Mouse (Mus musculus): ENCODE measurements at regions not wholly inside any gene's neighbourhood (a gene's known extent, or its start where the extent isn't known, plus 50 kb on each side); places are given as distances from the start of the nearest gene placed in this dataset.

DNA sequence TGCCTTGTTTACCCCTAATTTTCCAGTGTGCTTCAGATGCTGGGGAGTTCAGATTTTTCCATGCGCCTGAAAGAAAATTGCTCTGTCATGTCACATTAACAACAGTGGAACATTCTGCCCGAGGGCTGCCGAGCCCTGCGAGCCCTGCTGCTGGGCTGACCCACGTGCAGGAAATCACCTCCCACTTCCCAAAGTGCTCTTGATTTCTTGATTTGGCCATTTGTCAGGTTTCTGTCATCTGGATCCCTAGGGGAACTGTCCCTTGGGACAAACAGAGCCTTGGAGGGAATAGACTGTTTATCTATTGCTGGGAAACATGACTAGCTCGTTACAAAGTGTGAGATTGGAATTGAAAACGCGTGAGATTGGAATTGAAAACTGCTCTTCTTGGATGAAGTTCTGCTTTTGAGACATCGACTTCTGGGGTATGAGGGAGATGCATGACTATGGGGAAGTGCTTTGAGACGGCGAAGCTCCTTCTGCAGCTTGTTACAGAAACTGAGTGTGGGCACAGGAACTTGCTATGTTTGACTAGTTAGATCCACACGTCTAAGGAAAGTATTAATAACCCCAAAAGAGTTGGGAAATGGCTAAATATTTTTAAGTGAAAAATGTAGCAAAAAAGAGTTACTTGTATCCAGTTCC, 277.0 kb downstream of the Glrx3 start:
- H3K4me2 ChIP-seq (ENCODE audit: low read length), result no peak overlapping the region
- H3K4me3 ChIP-seq (ENCODE audit: low read depth, low read length), result no peak overlapping the region
- no peaks in the 10 kb centered on the region for H3K9me3 ChIP-seq (replicated peaks; ENCODE audit: control insufficient read depth, low read length)
- H3K27ac ChIP-seq (ENCODE audit: low read depth, low read length), result no peak overlapping the region
- WGBS, result 55% methylated on average over 12 of the region's 12 CpGs
- peak; percentile 47 for DNase-seq (ENCODE audit: low spot score)
- no peak overlapping the region for H3K9ac ChIP-seq (ENCODE audit: low read length)
- no peaks in the 10 kb centered on the region for H3K36me3 ChIP-seq (ENCODE audit: control insufficient read depth, insufficient read depth, low read length)
- no peak for ATAC-seq
- H3K4me1 ChIP-seq (ENCODE audit: control insufficient read depth, insufficient read depth, low read length), result peaks cover 10% of the 10 kb centered on the region; the same call in 1 of the 2 replicates
- H3K27me3 ChIP-seq (replicated peaks; ENCODE audit: control insufficient read depth, insufficient read depth, low read length), result no peaks in the 10 kb centered on the region

DNA sequence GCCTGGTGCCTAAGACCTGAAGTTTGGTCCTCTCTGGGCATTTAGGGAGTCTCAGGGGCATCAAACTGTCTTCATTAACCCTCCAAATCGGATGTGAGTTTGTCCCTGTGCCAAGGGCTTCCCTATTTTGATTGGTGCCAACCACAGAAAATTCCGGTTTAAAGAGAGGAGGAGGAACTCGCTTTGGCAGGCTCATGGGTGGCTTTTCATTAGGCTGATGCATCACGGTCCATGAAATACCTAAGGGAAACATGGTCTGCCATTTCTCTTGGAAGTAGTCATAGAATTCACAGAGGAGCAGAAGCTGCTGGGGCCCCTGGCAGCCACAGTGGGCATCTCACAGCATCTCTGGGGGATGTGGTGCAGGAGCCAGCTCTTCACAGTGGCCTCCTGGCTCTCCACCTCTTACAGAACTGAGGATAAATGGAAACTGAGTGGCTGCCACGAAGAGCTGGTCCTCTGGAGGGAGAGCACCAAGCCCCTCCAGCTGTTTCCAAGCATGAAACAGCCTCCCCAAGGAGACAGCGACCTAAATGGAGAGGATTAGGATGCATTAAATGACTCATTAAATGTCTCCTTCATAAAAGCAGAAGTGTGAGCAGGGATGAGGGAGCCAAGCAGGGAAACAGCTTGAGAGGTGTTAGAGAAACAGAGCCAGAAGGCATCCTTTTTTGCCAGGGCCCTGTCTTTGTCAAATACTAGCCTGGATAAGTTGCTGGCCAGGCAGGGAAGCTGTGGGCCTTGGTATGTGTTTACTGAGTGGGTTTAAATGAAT, 277.9 kb downstream of the Glrx3 start:
- ATAC-seq (no peak), DNase-seq (ENCODE audit: low spot score) (peak; percentile 68)
- no peak overlapping the region for H3K27ac ChIP-seq (ENCODE audit: low read depth, low read length)
- no peaks in the 10 kb centered on the region for H3K36me3 ChIP-seq (ENCODE audit: control insufficient read depth, insufficient read depth, low read length)
- peaks cover 10% of the 10 kb centered on the region; the same call in 1 of the 2 replicates for H3K4me1 ChIP-seq (ENCODE audit: control insufficient read depth, insufficient read depth, low read length)
- H3K9me3 ChIP-seq (replicated peaks; ENCODE audit: control insufficient read depth, low read length), result no peaks in the 10 kb centered on the region
- H3K27me3 ChIP-seq (replicated peaks; ENCODE audit: control insufficient read depth, insufficient read depth, low read length), result no peaks in the 10 kb centered on the region
- H3K4me2 ChIP-seq (ENCODE audit: low read length), result no peak overlapping the region
- WGBS, result 47% methylated on average over 6 of the region's 6 CpGs
- H3K9ac ChIP-seq (ENCODE audit: low read length), result no peak overlapping the region
- no peak overlapping the region for H3K4me3 ChIP-seq (ENCODE audit: low read depth, low read length)

GRCm38 (mm10) chr7:137723361-137724040, 286.1 kb downstream of the Glrx3 start:
- H3K36me3 ChIP-seq (ENCODE audit: control insufficient read depth, insufficient read depth, low read length), result no peaks in the 10 kb centered on the region
- no peak overlapping the region for H3K27ac ChIP-seq (ENCODE audit: low read depth, low read length)
- H3K4me2 ChIP-seq (ENCODE audit: low read length), result no peak overlapping the region
- peak; percentile 66 for DNase-seq (ENCODE audit: low spot score)
- WGBS, result 53% methylated on average over 7 of the region's 7 CpGs
- H3K9ac ChIP-seq (ENCODE audit: low read length), result no peak overlapping the region
- H3K27me3 ChIP-seq (replicated peaks; ENCODE audit: control insufficient read depth, insufficient read depth, low read length), result no peaks in the 10 kb centered on the region
- peaks cover 12% of the 10 kb centered on the region; the same call in 1 of the 2 replicates for H3K4me1 ChIP-seq (ENCODE audit: control insufficient read depth, insufficient read depth, low read length)
- no peak overlapping the region for H3K4me3 ChIP-seq (ENCODE audit: low read depth, low read length)
- H3K9me3 ChIP-seq (replicated peaks; ENCODE audit: control insufficient read depth, low read length), result no peaks in the 10 kb centered on the region
- peak; percentile 65; the same call in 1 of the 2 replicates for ATAC-seq

GRCm38 (mm10) chr7:137726031-137726430, 288.6 kb downstream of the Glrx3 start:
- peaks cover 12% of the 10 kb centered on the region; the same call in 1 of the 2 replicates for H3K4me1 ChIP-seq (ENCODE audit: control insufficient read depth, insufficient read depth, low read length)
- no peak overlapping the region for H3K27ac ChIP-seq (ENCODE audit: low read depth, low read length)
- DNase-seq (ENCODE audit: low spot score), result no peak
- no peak overlapping the region for H3K9ac ChIP-seq (ENCODE audit: low read length)
- 77% methylated on average over 7 of the region's 7 CpGs for WGBS
- no peak for ATAC-seq
- H3K9me3 ChIP-seq (replicated peaks; ENCODE audit: control insufficient read depth, low read length), result no peaks in the 10 kb centered on the region
- H3K4me2 ChIP-seq (ENCODE audit: low read length), result no peak overlapping the region
- no peaks in the 10 kb centered on the region for H3K27me3 ChIP-seq (replicated peaks; ENCODE audit: control insufficient read depth, insufficient read depth, low read length)
- no peaks in the 10 kb centered on the region for H3K36me3 ChIP-seq (ENCODE audit: control insufficient read depth, insufficient read depth, low read length)
- no peak overlapping the region for H3K4me3 ChIP-seq (ENCODE audit: low read depth, low read length)

DNA sequence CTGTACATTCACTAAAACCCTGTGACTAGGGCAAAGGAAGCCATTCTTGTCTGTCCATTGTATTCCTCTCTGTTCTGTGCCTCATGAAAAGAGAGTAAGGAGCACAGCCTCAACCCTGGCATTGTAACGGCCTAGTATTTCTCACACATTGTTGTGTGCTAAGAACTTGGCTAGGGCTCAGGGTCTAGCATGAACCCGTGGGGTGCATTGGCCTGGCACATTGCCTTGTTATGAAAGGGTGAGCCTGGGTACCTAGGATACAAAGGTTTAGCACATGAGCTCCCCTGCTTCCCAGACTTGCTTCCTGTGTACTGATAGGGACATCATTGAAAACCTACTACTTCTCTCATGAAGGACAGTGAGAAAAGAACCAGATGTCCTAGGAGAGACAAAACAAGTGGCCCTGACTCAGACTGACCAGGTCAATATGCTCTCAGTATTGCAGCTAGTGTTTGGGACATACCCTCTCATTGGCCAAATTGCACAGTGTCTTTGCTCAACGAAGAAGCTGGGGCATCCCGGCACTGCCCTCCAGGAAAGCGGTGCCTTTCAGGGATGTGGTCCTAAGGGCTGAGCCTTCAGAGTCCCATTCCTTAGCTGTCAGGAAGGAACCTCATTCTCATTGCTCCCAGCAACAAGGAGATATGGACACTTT, 298.6 kb downstream of the Glrx3 start:
- DNase-seq (ENCODE audit: low spot score), result no peak
- H3K9ac ChIP-seq (ENCODE audit: low read length), result no peak overlapping the region
- ATAC-seq, result no peak
- no peak overlapping the region for H3K4me2 ChIP-seq (ENCODE audit: low read length)
- no peaks in the 10 kb centered on the region for H3K27me3 ChIP-seq (replicated peaks; ENCODE audit: control insufficient read depth, insufficient read depth, low read length)
- H3K36me3 ChIP-seq (ENCODE audit: control insufficient read depth, insufficient read depth, low read length), result no peaks in the 10 kb centered on the region
- 73% methylated on average over 5 of the region's 5 CpGs for whole genome bisulfite sequencing
- no peak overlapping the region for H3K4me3 ChIP-seq (ENCODE audit: low read depth, low read length)
- H3K9me3 ChIP-seq (replicated peaks; ENCODE audit: control insufficient read depth, low read length), result no peaks in the 10 kb centered on the region
- H3K27ac ChIP-seq (ENCODE audit: low read depth, low read length), result no peak overlapping the region
- no peaks in the 10 kb centered on the region for H3K4me1 ChIP-seq (ENCODE audit: control insufficient read depth, insufficient read depth, low read length)

DNA sequence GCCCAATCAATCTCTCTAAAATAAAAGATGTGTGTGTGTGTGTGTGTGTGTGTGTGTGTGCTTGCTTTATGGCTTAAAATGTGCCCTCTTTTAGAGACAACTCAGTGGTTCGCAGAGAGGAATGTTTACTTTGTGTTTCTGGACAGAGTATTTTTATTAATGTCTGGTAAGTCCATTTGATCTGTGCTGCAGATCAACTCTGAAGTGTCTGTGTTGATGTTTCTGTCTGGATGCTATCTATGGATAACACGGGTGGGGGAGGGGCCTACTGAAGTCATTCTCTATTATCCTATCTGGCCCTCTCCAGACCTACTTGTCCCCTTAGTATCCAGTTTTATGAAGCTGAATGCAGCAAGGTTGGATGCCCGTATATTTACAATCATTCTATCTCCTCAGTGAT, 304.3 kb downstream of the Glrx3 start:
- H3K4me2 ChIP-seq (ENCODE audit: low read length), result no peak overlapping the region
- ATAC-seq, result no peak
- no peaks in the 10 kb centered on the region for H3K9me3 ChIP-seq (replicated peaks; ENCODE audit: control insufficient read depth, low read length)
- no peak overlapping the region for H3K9ac ChIP-seq (ENCODE audit: low read length)
- no peaks in the 10 kb centered on the region for H3K4me1 ChIP-seq (ENCODE audit: control insufficient read depth, insufficient read depth, low read length)
- no peak overlapping the region for H3K4me3 ChIP-seq (ENCODE audit: low read depth, low read length)
- no peak for DNase-seq (ENCODE audit: low spot score)
- no peaks in the 10 kb centered on the region for H3K36me3 ChIP-seq (ENCODE audit: control insufficient read depth, insufficient read depth, low read length)
- WGBS, result 87% methylated on average over 3 of the region's 3 CpGs
- H3K27me3 ChIP-seq (replicated peaks; ENCODE audit: control insufficient read depth, insufficient read depth, low read length), result no peaks in the 10 kb centered on the region
- no peak overlapping the region for H3K27ac ChIP-seq (ENCODE audit: low read depth, low read length)

DNA sequence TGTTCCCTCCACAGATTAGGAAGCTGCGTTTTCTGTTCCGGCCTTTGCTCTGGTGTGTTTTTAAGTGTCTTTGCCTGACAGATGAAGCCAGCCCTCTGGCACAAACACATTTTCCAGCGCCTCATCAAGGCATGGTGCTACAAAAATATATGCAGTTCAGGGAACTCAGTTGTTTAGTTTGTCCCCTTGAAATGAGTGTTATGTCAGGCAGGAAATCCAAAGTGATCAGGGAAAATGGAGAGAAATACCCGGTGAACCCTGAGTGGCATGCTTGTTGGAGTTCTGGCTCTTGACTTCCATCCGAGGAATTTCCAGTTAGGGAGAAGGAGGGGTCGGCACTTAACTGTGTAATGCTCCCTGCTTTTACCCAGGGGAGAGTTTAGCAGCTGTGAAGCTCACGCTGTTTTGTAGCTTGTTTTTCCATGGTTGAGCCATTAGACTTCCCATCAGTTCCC, 304.9 kb downstream of the Glrx3 start:
- Histone ChIP-seq H3K4me3 (ENCODE audit: low read depth, low read length) (no peak overlapping the region), H3K9ac (ENCODE audit: low read length) (no peak overlapping the region), H3K27ac (ENCODE audit: low read depth, low read length) (no peak overlapping the region), H3K27me3 (replicated peaks; ENCODE audit: control insufficient read depth, insufficient read depth, low read length) (no peaks in the 10 kb centered on the region), H3K9me3 (replicated peaks; ENCODE audit: control insufficient read depth, low read length) (no peaks in the 10 kb centered on the region), H3K4me2 (ENCODE audit: low read length) (no peak overlapping the region), H3K36me3 (ENCODE audit: control insufficient read depth, insufficient read depth, low read length) (no peaks in the 10 kb centered on the region), H3K4me1 (ENCODE audit: control insufficient read depth, insufficient read depth, low read length) (no peaks in the 10 kb centered on the region)
- 54% methylated on average over 7 of the region's 7 CpGs for WGBS
- DNase-seq (ENCODE audit: low spot score) (no peak), ATAC-seq (no peak)

GRCm38 (mm10) chr7:137745575-137745974, 308.2 kb downstream of the Glrx3 start:
- Histone ChIP-seq H3K27ac (ENCODE audit: low read depth, low read length) (no peak overlapping the region), H3K36me3 (ENCODE audit: control insufficient read depth, insufficient read depth, low read length) (no peaks in the 10 kb centered on the region), H3K9me3 (replicated peaks; ENCODE audit: control insufficient read depth, low read length) (no peaks in the 10 kb centered on the region), H3K4me1 (ENCODE audit: control insufficient read depth, insufficient read depth, low read length) (no peaks in the 10 kb centered on the region), H3K27me3 (replicated peaks; ENCODE audit: control insufficient read depth, insufficient read depth, low read length) (no peaks in the 10 kb centered on the region), H3K4me2 (ENCODE audit: low read length) (no peak overlapping the region), H3K4me3 (ENCODE audit: low read depth, low read length) (no peak overlapping the region), H3K9ac (ENCODE audit: low read length) (no peak overlapping the region)
- ATAC-seq, result no peak
- WGBS, result 90% methylated on average over 1 of the region's 1 CpGs
- DNase-seq (ENCODE audit: low spot score), result no peak
